ENCODE assay signal across 8 mouse cellular contexts in the genomic region with DNA sequence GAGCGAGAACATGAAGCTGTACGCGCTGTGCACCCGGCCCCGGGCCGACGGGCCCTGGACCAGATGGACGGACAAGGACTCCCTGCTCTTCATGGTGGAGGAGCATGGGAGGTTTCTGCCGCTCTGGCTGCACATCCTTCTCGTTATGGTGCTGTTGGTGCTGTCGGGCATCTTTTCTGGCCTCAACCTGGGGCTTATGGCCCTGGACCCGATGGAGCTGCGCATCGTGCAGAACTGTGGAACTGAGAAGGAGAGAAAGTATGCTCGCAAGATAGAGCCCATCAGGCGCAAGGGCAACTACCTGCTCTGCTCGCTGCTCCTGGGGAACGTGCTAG. TPM values are rescaled to one million over a fixed set of nuclear protein-coding genes. Genes with fewer than 3 reads are reported as not detected.
DNase-seq lines count a peak whose midpoint lies in the region; ATAC-seq and TF ChIP-seq lines count a peak whose summit lies in the region.

No protein-coding gene starts in this region.

- peak overlapping the region; percentile 86 for H3K4me3 ChIP-seq in heart, embryonic 15.5 days
- H3K4me3 ChIP-seq in E14TG2a.4 (replicated peaks; ENCODE audit: low read length) = peak overlapping the region; percentile 84
- H3K4me3 ChIP-seq in limb, embryonic 14.5 days (replicated peaks; ENCODE audit: low read length) = peak overlapping the region; percentile 69
- peak overlapping the region; percentile 69 for H3K4me3 ChIP-seq in stomach, embryonic 15.5 days (replicated peaks)

- DNase-seq in heart, postnatal 25 days (ENCODE audit: low spot score) = no peak
- DNase-seq in limb, embryonic 14.5 days (ENCODE audit: low spot score) = no peak
- no peak for DNase-seq in testis, postnatal 14 days (ENCODE audit: low spot score)
- DNase-seq in right cerebral cortex, adult 18-20 months = no peak

- H3K27me3 ChIP-seq in heart, embryonic 15.5 days = no peaks in the 10 kb centered on the region
- H3K27me3 ChIP-seq in E14TG2a.4 (ENCODE audit: insufficient read depth, low read length) = peaks cover 56% of the 10 kb centered on the region
- no peaks in the 10 kb centered on the region for H3K27me3 ChIP-seq in limb, embryonic 14.5 days (ENCODE audit: control insufficient read depth, insufficient read depth, low read length)
- H3K27me3 ChIP-seq in stomach, embryonic 15.5 days (replicated peaks) = no peaks in the 10 kb centered on the region

- intact Hi-C loops in heart, postnatal 25 days (cut with DNase I) = no loop called here

- no peak for TF ChIP-seq POLR2A in limb, embryonic 14.5 days (IDR thresholded peaks at IDR 0.05; ENCODE audit: borderline replicate concordance, extremely low read depth, insufficient read depth, insufficient read length)

- peaks cover 50% of the 10 kb centered on the region for H3K4me1 ChIP-seq in heart, embryonic 15.5 days (replicated peaks)
- H3K4me1 ChIP-seq in E14TG2a.4 (replicated peaks; ENCODE audit: low read depth, low read length) = peaks cover 29% of the 10 kb centered on the region
- H3K4me1 ChIP-seq in limb, embryonic 14.5 days (ENCODE audit: control insufficient read depth, insufficient read depth, low read length) = peaks cover 50% of the 10 kb centered on the region
- H3K4me1 ChIP-seq in stomach, embryonic 15.5 days = peaks cover 51% of the 10 kb centered on the region

- H3K9me3 ChIP-seq in heart, embryonic 15.5 days (replicated peaks) = no peaks in the 10 kb centered on the region
- H3K9me3 ChIP-seq in E14TG2a.4 (ENCODE audit: low read length) = no peaks in the 10 kb centered on the region
- no peaks in the 10 kb centered on the region for H3K9me3 ChIP-seq in limb, embryonic 14.5 days (ENCODE audit: control insufficient read depth, low read length)
- H3K9me3 ChIP-seq in stomach, embryonic 15.5 days = no peaks in the 10 kb centered on the region

- 12% methylated on average over 18 of the region's 18 CpGs for WGBS in heart, embryonic 15.5 days
- WGBS in limb, embryonic 14.5 days = 10% methylated on average over 16 of the region's 18 CpGs
- whole genome bisulfite sequencing in stomach, embryonic 15.5 days = 18% methylated on average over 18 of the region's 18 CpGs

- H3K27ac ChIP-seq in heart, embryonic 15.5 days = no peak overlapping the region
- H3K27ac ChIP-seq in limb, embryonic 14.5 days (replicated peaks; ENCODE audit: low read depth, low read length) = no peak overlapping the region
- H3K27ac ChIP-seq in stomach, embryonic 15.5 days = no peak overlapping the region

- H3K36me3 ChIP-seq in heart, embryonic 15.5 days = no peaks in the 10 kb centered on the region
- no peaks in the 10 kb centered on the region for H3K36me3 ChIP-seq in E14TG2a.4 (ENCODE audit: insufficient read depth, low read length)
- H3K36me3 ChIP-seq in limb, embryonic 14.5 days (ENCODE audit: control insufficient read depth, insufficient read depth, low read length) = no peaks in the 10 kb centered on the region
- H3K36me3 ChIP-seq in stomach, embryonic 15.5 days = no peaks in the 10 kb centered on the region

- H3K9ac ChIP-seq in heart, embryonic 15.5 days = peak overlapping the region; percentile 80
- peak overlapping the region; percentile 68 for H3K9ac ChIP-seq in limb, embryonic 14.5 days (ENCODE audit: low read depth, low read length, severe bottlenecking)
- H3K9ac ChIP-seq in stomach, embryonic 15.5 days = peak overlapping the region; percentile 47

- H3K4me2 ChIP-seq in heart, embryonic 15.5 days = peak overlapping the region; percentile 87
- H3K4me2 ChIP-seq in limb, embryonic 14.5 days (replicated peaks; ENCODE audit: low read depth, low read length, severe bottlenecking) = peak overlapping the region; percentile 79
- H3K4me2 ChIP-seq in stomach, embryonic 15.5 days = peak overlapping the region; percentile 90

- TF ChIP-seq CTCF in E14TG2a.4 (conservative IDR thresholded peaks at IDR 0.05; ENCODE audit: low read length) = no peak

- ATAC-seq in heart, embryonic 15.5 days (replicated peaks; ENCODE audit: insufficient number of reproducible peaks, insufficient read depth, low FRiP score, low read depth) = no peak; the same call in 1 of the 2 replicates
- ATAC-seq in erythroblast, adult 5-6 weeks (replicated peaks; ENCODE audit: low FRiP score, poor library complexity, severe bottlenecking) = peak; percentile 34; the same call in 1 of the 2 replicates
- ATAC-seq in limb, embryonic 14.5 days (ENCODE audit: low FRiP score, low read depth) = no peak; the same call in 1 of the 2 replicates
- no peak; the same call in 1 of the 2 replicates for ATAC-seq in stomach, embryonic 15.5 days (ENCODE audit: insufficient read depth, low FRiP score, low read depth)

RNA-seq across cellular contexts. Expression of gene Cnnm4, which starts 0.7 kb away (rescaled TPM):
- polyA plus RNA-seq in heart, embryonic 15.5 days (2015; fragmentation: Nextera tagmentation; extraction: Ambion mirVana) = 5.4 and 6.9 TPM in 2 replicates
- total RNA-seq in heart, postnatal 25 days (2021) = 1 to 10 TPM; 4.1 to 4.3 TPM
- total RNA-seq in erythroblast, adult 5-6 weeks (2015; ENCODE audit: low replicate concordance) = 1.5 and 2.3 TPM in 2 replicates
- 1.5 and 3.2 TPM in 2 replicates for total RNA-seq in erythroblast, adult 5-6 weeks (2017; ENCODE audit: low replicate concordance)
- polyA plus RNA-seq in limb, embryonic 14.5 days (2012; rRNA removed) = 7.3 and 9.4 TPM in 2 replicates
- polyA plus RNA-seq in limb, embryonic 14.5 days (2014; fragmentation: Nextera tagmentation; extraction: Ambion mirVana) = 13.1 and 15.1 TPM in 2 replicates
- 17.7 and 17.9 TPM in 2 replicates for polyA plus RNA-seq in stomach, embryonic 15.5 days (2015; fragmentation: Nextera tagmentation; extraction: Ambion mirVana)

RNA-seq across cellular contexts. Expression of gene Lman2l, which starts 27.0 kb away (rescaled TPM):
- polyA plus RNA-seq in heart, embryonic 15.5 days (2015; fragmentation: Nextera tagmentation; extraction: Ambion mirVana) = 41.5 and 48.2 TPM in 2 replicates
- total RNA-seq in heart, postnatal 25 days (2021) = 10 to 100 TPM; 22.8 to 27.2 TPM
- 6.9 and 7.5 TPM in 2 replicates for total RNA-seq in erythroblast, adult 5-6 weeks (2015; ENCODE audit: low replicate concordance)
- total RNA-seq in erythroblast, adult 5-6 weeks (2017; ENCODE audit: low replicate concordance) = 1.7 and 3.2 TPM in 2 replicates
- 32.2 and 40.7 TPM in 2 replicates for polyA plus RNA-seq in limb, embryonic 14.5 days (2012; rRNA removed)
- polyA plus RNA-seq in limb, embryonic 14.5 days (2014; fragmentation: Nextera tagmentation; extraction: Ambion mirVana) = 26.7 and 30.7 TPM in 2 replicates
- polyA plus RNA-seq in stomach, embryonic 15.5 days (2015; fragmentation: Nextera tagmentation; extraction: Ambion mirVana) = 41.8 and 42.1 TPM in 2 replicates

RNA-seq across cellular contexts. Expression of gene Cnnm3, which starts 39.6 kb away (rescaled TPM):
- polyA plus RNA-seq in heart, embryonic 15.5 days (2015; fragmentation: Nextera tagmentation; extraction: Ambion mirVana) = 2.4 and 3.5 TPM in 2 replicates
- 10 to 100 TPM; 14.7 to 15.7 TPM for total RNA-seq in heart, postnatal 25 days (2021)
- 7.9 and 8.8 TPM in 2 replicates for total RNA-seq in erythroblast, adult 5-6 weeks (2015; ENCODE audit: low replicate concordance)
- 5.7 and 7.4 TPM in 2 replicates for total RNA-seq in erythroblast, adult 5-6 weeks (2017; ENCODE audit: low replicate concordance)
- polyA plus RNA-seq in limb, embryonic 14.5 days (2012; rRNA removed) = 22.5 and 25.9 TPM in 2 replicates
- 6.4 and 6.8 TPM in 2 replicates for polyA plus RNA-seq in limb, embryonic 14.5 days (2014; fragmentation: Nextera tagmentation; extraction: Ambion mirVana)
- polyA plus RNA-seq in stomach, embryonic 15.5 days (2015; fragmentation: Nextera tagmentation; extraction: Ambion mirVana) = 3.6 and 4.3 TPM in 2 replicates
